Mouse (Mus musculus) midbrain, embryonic 13.5 days (tissue): ENCODE measurements around the gene 1110008L16Rik. TPM values are rescaled to one million over a fixed set of nuclear protein-coding genes. Genes with fewer than 3 reads are reported as not detected.
A peak's percentile ranks its signal among the peaks of the same experiment; 100 is the strongest.
"Not testable (repeated sequence)": the region's sequence is repeated elsewhere in the genome, so short reads cannot be mapped to it uniquely, and the experiment has no call there.

ENCODE experiments used
- ATAC-seq: fragments of 200-750 bp; cut with Nextera tagmentation; 2 replicates; pipeline ENCODE4 v1.8.0; 2017; ENCODE audit warnings: mild to moderate bottlenecking, moderate TSS enrichment, moderate library complexity
- H3K27ac ChIP-seq: fragments of 300-500 bp; sonication (generic); 2 replicates; pipeline ENCODE4 v1.5.1; 2015; ENCODE audit warnings: inconsistent platforms, mild to moderate bottlenecking, moderate library complexity
- H3K27me3 ChIP-seq: fragments of 300-500 bp; sonication (generic); 2 replicates; pipeline ENCODE4 v1.6.1; 2015; ENCODE audit warnings: mild to moderate bottlenecking, inconsistent platforms
- H3K36me3 ChIP-seq: fragments of 300-500 bp; sonication (generic); 2 replicates; pipeline ENCODE4 v1.6.1; 2015; ENCODE audit warnings: mild to moderate bottlenecking, inconsistent platforms
- H3K4me1 ChIP-seq: fragments of 300-500 bp; sonication (generic); replicated peaks from 2 replicates; pipeline ENCODE4 v1.6.1; 2015; ENCODE audit warnings: inconsistent platforms
- H3K4me2 ChIP-seq: fragments of 300-500 bp; sonication (generic); replicated peaks from 2 replicates; pipeline ENCODE4 v1.6.1; 2015; ENCODE audit warnings: moderate library complexity, mild to moderate bottlenecking, inconsistent platforms
- H3K4me3 ChIP-seq: fragments of 300-500 bp; sonication (generic); replicated peaks from 2 replicates; pipeline ENCODE4 v1.5.1; 2015; ENCODE audit warnings: mild to moderate bottlenecking, inconsistent platforms
- H3K9ac ChIP-seq: fragments of 300-500 bp; sonication (generic); replicated peaks from 2 replicates; pipeline ENCODE4 v1.6.1; 2015; ENCODE audit warnings: mild to moderate bottlenecking, inconsistent platforms
- H3K9me3 ChIP-seq: fragments of 300-500 bp; sonication (generic); 2 replicates; pipeline ENCODE4 v1.6.1; 2016; ENCODE audit warnings: mild to moderate bottlenecking, inconsistent platforms
- WGBS: fragments of 180-500 bp; shearing (Covaris S2); methylation state at CpG from one replicate; pipeline ENCODE4 v1.1.7; 2015; 5-methylcytosine and 5-hydroxymethylcytosine counted together
- polyA plus RNA-seq: library from polyadenylated mRNA; unstranded; fragments of >200 nt; fragmentation: Nextera tagmentation; extraction: Ambion mirVana; gene quantifications from 2 replicates; pipeline ENCODE4 v1.2.1, GENCODE M21; 2015

The 1110008L16Rik gene
- polyA plus RNA-seq = 9.2 and 11.6 TPM in 2 replicates

GRCm38 (mm10) chr12:55299336-55299735 is at the start of gene 1110008L16Rik:
Gene 1110008L16Rik, plus strand, starts transcription at chr12:55299577.
- H3K4me2 ChIP-seq = no peak within 1 kb of the TSS
- peak within 1 kb of the TSS; percentile 25; the same call in 1 of the 2 replicates for H3K9ac ChIP-seq
- no peak within 1 kb of the TSS for H3K4me3 ChIP-seq
- H3K27me3 ChIP-seq = no peaks in the 10 kb centered on the region
- no peaks in the 10 kb centered on the region for H3K9me3 ChIP-seq
- 94% methylated on average over 5 of the region's 5 CpGs for WGBS
- H3K27ac ChIP-seq = no peak within 1 kb of the TSS
- peaks cover 34% of the 10 kb centered on the region for H3K36me3 ChIP-seq
- ATAC-seq = no peak
- peaks cover 35% of the 10 kb centered on the region for H3K4me1 ChIP-seq

- not testable (repeated sequence) for H3K27me3 ChIP-seq, H3K4me1 ChIP-seq, H3K4me2 ChIP-seq, H3K27ac ChIP-seq, H3K9ac ChIP-seq, ATAC-seq, H3K4me3 ChIP-seq, H3K9me3 ChIP-seq
- WGBS = no CpG with 5 or more reads among the region's 8 CpGs
- peaks cover 22% of the 10 kb centered on the region for H3K36me3 ChIP-seq
Observed at GRCm38 (mm10) chr12:55261950-55262349, 37.4 kb upstream of the 1110008L16Rik start.

GRCm38 (mm10) chr12:55263385-55263784 is 36.0 kb upstream of the 1110008L16Rik start:
- H3K4me2 ChIP-seq, H3K9ac ChIP-seq, H3K4me3 ChIP-seq, H3K4me1 ChIP-seq, H3K27me3 ChIP-seq, H3K27ac ChIP-seq, ATAC-seq, H3K9me3 ChIP-seq: not testable (repeated sequence)
- peaks cover 12% of the 10 kb centered on the region for H3K36me3 ChIP-seq
- no CpG with 5 or more reads among the region's 5 CpGs for WGBS

DNA sequence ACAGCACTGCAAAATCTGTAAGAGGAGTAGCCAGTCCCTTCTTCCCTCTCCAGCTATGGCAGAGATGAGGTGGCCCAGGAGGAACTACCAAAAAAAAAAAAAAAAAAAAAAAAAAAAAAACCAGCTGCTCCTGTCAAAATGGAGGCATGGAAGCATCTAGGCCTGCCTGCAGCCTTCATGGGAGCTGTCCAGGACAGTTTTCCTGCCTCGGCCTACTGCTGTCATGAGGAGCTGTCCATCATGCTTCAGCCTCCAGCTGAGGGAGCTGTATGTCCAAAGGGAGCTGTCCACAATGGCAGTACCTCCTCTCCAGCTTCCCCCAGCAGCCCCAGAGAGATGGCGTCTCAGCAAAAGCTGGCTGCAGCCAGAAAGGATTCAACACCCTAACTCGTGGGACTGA is 27.1 kb upstream of the 1110008L16Rik start:
- 83% methylated on average over 3 of the region's 3 CpGs for WGBS
- H3K4me2 ChIP-seq = no peak overlapping the region

DNA sequence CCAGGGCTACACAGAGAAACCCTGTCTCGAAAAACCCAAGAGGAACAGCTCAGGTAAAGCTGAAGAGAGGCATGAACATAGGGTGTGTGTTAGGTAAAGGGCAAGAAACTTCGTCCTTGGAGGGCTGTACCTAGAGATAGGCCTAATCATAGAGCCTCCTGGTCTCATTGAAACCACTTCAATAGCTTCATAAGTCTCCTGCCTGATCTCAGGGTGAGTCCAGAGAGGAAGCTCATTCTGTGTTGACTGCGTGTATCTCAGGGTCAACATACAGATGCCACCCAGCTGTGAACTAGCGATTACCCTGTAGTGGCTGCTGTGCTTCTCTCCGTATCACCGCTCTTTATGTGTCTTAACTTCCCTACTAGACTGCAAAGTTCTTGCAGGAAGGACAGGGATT is 21.8 kb upstream of the 1110008L16Rik start:
- not testable (repeated sequence) for H3K4me3 ChIP-seq, H3K27ac ChIP-seq, H3K27me3 ChIP-seq, H3K4me2 ChIP-seq, H3K4me1 ChIP-seq, H3K9me3 ChIP-seq, ATAC-seq, H3K36me3 ChIP-seq, H3K9ac ChIP-seq
- WGBS = 98% methylated on average over 4 of the region's 6 CpGs

More for the DNA sequence above, 27.1 kb upstream of the 1110008L16Rik start:
- Histone ChIP-seq H3K36me3 (no peaks in the 10 kb centered on the region), H3K27ac (no peak overlapping the region), H3K4me1 (no peaks in the 10 kb centered on the region), H3K27me3 (no peaks in the 10 kb centered on the region), H3K4me3 (no peak overlapping the region), H3K9me3 (no peaks in the 10 kb centered on the region), H3K9ac (no peak overlapping the region)
- no peak for ATAC-seq

- peaks cover 44% of the 10 kb centered on the region for H3K36me3 ChIP-seq
- WGBS = 94% methylated on average over 9 of the region's 9 CpGs
- no peaks in the 10 kb centered on the region for H3K27me3 ChIP-seq
Observed at GRCm38 (mm10) chr12:55298112-55298511, 1.3 kb upstream of the 1110008L16Rik start.

DNA sequence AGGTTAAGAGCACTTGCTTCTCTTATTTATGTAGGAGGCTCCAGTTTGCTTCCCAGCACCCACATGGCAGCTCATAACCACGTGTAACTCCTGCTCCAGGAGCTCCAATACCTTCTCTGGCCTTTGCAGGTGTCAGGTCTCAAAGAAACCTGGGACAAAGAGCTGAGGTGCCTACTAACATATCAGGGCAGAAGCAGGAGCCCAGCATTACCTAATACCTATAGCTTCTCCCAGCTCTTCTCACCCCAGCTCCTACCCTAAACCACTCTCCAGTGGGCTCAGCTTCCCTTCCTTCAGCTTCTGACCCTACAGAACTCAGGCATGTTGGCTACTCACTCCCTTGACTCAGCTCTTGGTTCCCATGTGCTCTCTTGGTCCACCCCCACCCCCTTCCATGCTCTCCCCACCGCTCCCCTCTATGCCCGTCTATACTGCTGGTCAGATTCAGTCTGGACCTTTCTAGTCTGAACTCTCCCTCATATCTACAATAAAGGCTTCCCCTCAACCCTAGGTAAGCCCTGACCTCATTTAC is 1.5 kb downstream of the 1110008L16Rik start:
- H3K27ac ChIP-seq = no peak overlapping the region
- 86% methylated on average over 3 of the region's 3 CpGs for WGBS
- H3K36me3 ChIP-seq = peaks cover 21% of the 10 kb centered on the region
- no peak for ATAC-seq
- peak overlapping the region; percentile 81 for H3K9ac ChIP-seq
- H3K27me3 ChIP-seq = no peaks in the 10 kb centered on the region
- peak overlapping the region; percentile 75 for H3K4me2 ChIP-seq
- peak overlapping the region; percentile 66 for H3K4me3 ChIP-seq
- H3K9me3 ChIP-seq = no peaks in the 10 kb centered on the region
- H3K4me1 ChIP-seq = peaks cover 35% of the 10 kb centered on the region

More at GRCm38 (mm10) chr12:55298112-55298511, 1.3 kb upstream of the 1110008L16Rik start:
- H3K4me3 ChIP-seq = no peak overlapping the region
- H3K9ac ChIP-seq = no peak overlapping the region
- H3K27ac ChIP-seq = no peak overlapping the region
- no peak overlapping the region for H3K4me2 ChIP-seq
- H3K9me3 ChIP-seq = no peaks in the 10 kb centered on the region
- peaks cover 27% of the 10 kb centered on the region for H3K4me1 ChIP-seq
- no peak for ATAC-seq

GRCm38 (mm10) chr12:55301472-55302300 is 2.3 kb downstream of the 1110008L16Rik start:
- 49% methylated on average over 11 of the region's 11 CpGs for WGBS
- peaks cover 35% of the 10 kb centered on the region for H3K4me1 ChIP-seq
- H3K27ac ChIP-seq = peak overlapping the region; percentile 85
- peak overlapping the region; percentile 75 for H3K4me2 ChIP-seq
- H3K27me3 ChIP-seq = no peaks in the 10 kb centered on the region
- H3K9me3 ChIP-seq = no peaks in the 10 kb centered on the region
- H3K4me3 ChIP-seq = peak overlapping the region; percentile 66
- peak overlapping the region; percentile 81 for H3K9ac ChIP-seq
- no peak for ATAC-seq
- peaks cover 20% of the 10 kb centered on the region for H3K36me3 ChIP-seq

DNA sequence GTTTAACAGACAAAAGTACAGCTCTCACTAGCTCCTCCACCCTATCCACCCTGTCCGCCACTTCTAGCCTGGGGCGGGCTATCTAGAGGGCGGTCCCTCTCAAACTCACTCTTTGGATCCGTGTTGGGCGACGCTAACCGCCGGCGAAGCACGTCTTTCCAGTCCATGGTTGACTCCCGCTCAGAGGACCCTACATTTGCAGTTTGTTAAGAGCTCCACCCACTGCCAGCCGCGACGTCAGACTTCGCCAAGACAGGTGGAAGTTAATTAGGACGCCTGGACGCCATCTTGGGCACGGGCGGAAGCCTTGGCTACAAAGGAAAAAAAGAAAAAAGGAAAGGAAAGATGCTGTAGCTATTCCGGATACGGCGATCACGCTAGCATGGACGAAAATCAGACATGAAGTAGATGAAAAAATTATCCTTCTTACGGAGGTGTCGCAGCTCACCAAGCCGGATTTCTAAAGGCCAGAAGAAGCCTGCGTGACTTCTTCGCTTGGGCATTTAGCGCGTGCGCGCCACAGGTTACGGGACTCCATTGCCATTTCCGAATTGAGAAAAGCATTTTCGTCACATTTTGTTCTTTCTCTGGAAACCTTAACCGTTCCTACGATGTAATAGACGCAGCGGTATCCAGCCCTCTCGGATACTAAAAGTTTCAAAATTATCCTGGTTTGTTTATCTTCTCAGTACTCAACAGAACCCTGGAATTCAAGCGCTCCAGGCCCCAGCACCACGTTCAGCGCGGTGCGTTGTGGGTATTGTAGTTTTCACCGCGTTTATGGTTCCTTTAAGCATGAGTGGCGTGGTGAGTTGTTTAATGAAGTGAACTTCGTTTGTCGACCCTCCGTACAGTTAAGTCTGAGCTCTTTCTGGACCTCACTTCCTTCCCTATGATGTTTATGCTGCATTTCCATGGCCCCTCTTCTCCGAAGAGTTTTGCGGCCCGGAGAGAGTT is 3.4 kb downstream of the 1110008L16Rik start, which contains the start of gene Ppp2r3c:
TSS of gene Ppp2r3c (minus strand) at position 514 of the 957 bp plus-strand sequence.
- H3K4me3 ChIP-seq = peak within 1 kb of the TSS; percentile 66
- peak; percentile 95 for ATAC-seq
- peak within 1 kb of the TSS; percentile 75 for H3K4me2 ChIP-seq
- H3K27ac ChIP-seq = peak within 1 kb of the TSS; percentile 85
- H3K9me3 ChIP-seq = no peaks in the 10 kb centered on the region
- H3K27me3 ChIP-seq = no peaks in the 10 kb centered on the region
- under 1% methylated on average over 55 of the region's 55 CpGs for WGBS
- peaks cover 11% of the 10 kb centered on the region for H3K36me3 ChIP-seq
- peak within 1 kb of the TSS; percentile 81 for H3K9ac ChIP-seq
- H3K4me1 ChIP-seq = peaks cover 35% of the 10 kb centered on the region

- Histone ChIP-seq H3K36me3 (peaks cover 5% of the 10 kb centered on the region; the same call in 1 of the 2 replicates), H3K9me3 (no peaks in the 10 kb centered on the region), H3K4me3 (no peak overlapping the region), H3K4me2 (no peak overlapping the region), H3K27ac (no peak overlapping the region), H3K27me3 (no peaks in the 10 kb centered on the region), H3K4me1 (peaks cover 15% of the 10 kb centered on the region), H3K9ac (no peak overlapping the region)
- no peak for ATAC-seq
- 97% methylated on average over 4 of the region's 4 CpGs for WGBS
Observed at GRCm38 (mm10) chr12:55306371-55306770, 7.0 kb downstream of the 1110008L16Rik start.

GRCm38 (mm10) chr12:55307566-55307965 is 8.2 kb downstream of the 1110008L16Rik start:
- Histone ChIP-seq H3K4me1 (peaks cover 8% of the 10 kb centered on the region), H3K9ac (no peak overlapping the region), H3K4me3 (no peak overlapping the region), H3K27ac (no peak overlapping the region), H3K36me3 (peaks cover 5% of the 10 kb centered on the region; the same call in 1 of the 2 replicates), H3K27me3 (no peaks in the 10 kb centered on the region), H3K4me2 (no peak overlapping the region), H3K9me3 (no peaks in the 10 kb centered on the region)
- no peak for ATAC-seq
- 66% methylated on average over 6 of the region's 6 CpGs for WGBS
